Mouse (Mus musculus) common myeloid progenitor, adult 5-6 weeks (primary cell): Measurements from ENCODE around the gene Hexim2. TPM values are rescaled to one million over a fixed set of nuclear protein-coding genes. Genes with fewer than 3 reads are reported as not detected.

Experiments used
- ATAC-seq: replicated peaks from 2 replicates; pipeline ENCODE4 v1.8.0; 2016; ENCODE audit warnings: low read depth, mild to moderate bottlenecking, moderate TSS enrichment, inconsistent platforms; ENCODE audit not compliant: poor library complexity, severe bottlenecking
- total RNA-seq: library from RNA; stranded (forward); fragments of 200-1000, 187-1606 nt; gene quantifications from 2 replicates; pipeline ENCODE4 v1.2.3, GENCODE M21; 2017

Hexim2 gene
- total RNA-seq, 1 experiment from 2014 or later, result 2.1 TPM

GRCm38 (mm10) chr11:103170494-103171285 lies 38.5 kb downstream of the Hexim2 start, which contains the start of gene Fmnl1:
Gene Fmnl1 (plus strand): TSS chr11:103171107.
- ATAC-seq, result no peak

GRCm38 (mm10) chr11:103171286-103171620 lies 39.0 kb downstream of the Hexim2 start:
- no peak for ATAC-seq

- ATAC-seq, result peak; percentile 12; the same call in 1 of the 2 replicates
Observed at GRCm38 (mm10) chr11:103171703-103172391, 39.6 kb downstream of the Hexim2 start.

- ATAC-seq, result no peak
Observed at GRCm38 (mm10) chr11:103172392-103173040, 40.3 kb downstream of the Hexim2 start.

- no peak for ATAC-seq
Observed at GRCm38 (mm10) chr11:103173041-103173770, 41.0 kb downstream of the Hexim2 start.

GRCm38 (mm10) chr11:103173771-103174344 lies 41.6 kb downstream of the Hexim2 start:
- ATAC-seq, result no peak

GRCm38 (mm10) chr11:103174411-103174832 lies 42.2 kb downstream of the Hexim2 start:
- no peak for ATAC-seq

- peak; percentile 75 for ATAC-seq
Observed at GRCm38 (mm10) chr11:103174891-103175391, 42.7 kb downstream of the Hexim2 start.

- no peak for ATAC-seq
Observed at GRCm38 (mm10) chr11:103175688-103176442, 43.6 kb downstream of the Hexim2 start.

GRCm38 (mm10) chr11:103176510-103176909 lies 44.3 kb downstream of the Hexim2 start:
- ATAC-seq, result no peak

- ATAC-seq, result no peak
Observed at GRCm38 (mm10) chr11:103177216-103177615, 45.0 kb downstream of the Hexim2 start.

GRCm38 (mm10) chr11:103177815-103178485 lies 45.7 kb downstream of the Hexim2 start:
- ATAC-seq, result peak; percentile 53

GRCm38 (mm10) chr11:103178748-103179147 lies 46.5 kb downstream of the Hexim2 start:
- ATAC-seq, result no peak

- no peak for ATAC-seq
Observed at GRCm38 (mm10) chr11:103180426-103180825, 48.2 kb downstream of the Hexim2 start.

GRCm38 (mm10) chr11:103181349-103181748 lies 49.1 kb downstream of the Hexim2 start:
- ATAC-seq, result no peak

GRCm38 (mm10) chr11:103181911-103182310 lies 49.7 kb downstream of the Hexim2 start:
- no peak for ATAC-seq

GRCm38 (mm10) chr11:103184891-103185290 lies 52.7 kb downstream of the Hexim2 start:
- peak; percentile 68; the same call in 1 of the 2 replicates for ATAC-seq
